Mouse (Mus musculus) hindbrain, embryonic 14.5 days (tissue): ENCODE results near the gene Dand5. TPM values are rescaled to one million over a fixed set of nuclear protein-coding genes. Genes with fewer than 3 reads are reported as not detected.

Experiments
- ATAC-seq: fragments of 200-750 bp; cut with Nextera tagmentation; 2 replicates; pipeline ENCODE4 v1.8.0; 2017; ENCODE audit warnings: moderate number of reproducible peaks, mild to moderate bottlenecking, moderate TSS enrichment, moderate library complexity; ENCODE audit not compliant: low FRiP score
- DNase-seq: peaks from one replicate; pipeline ENCODE4 v3.0.0-alpha.2; 2015; ENCODE audit warnings: low spot score
- H3K27ac ChIP-seq: fragments of 300-500 bp; sonication (generic); 2 replicates; pipeline ENCODE4 v1.5.1; 2014; ENCODE audit warnings: mild to moderate bottlenecking, moderate library complexity
- H3K27me3 ChIP-seq: fragments of 300-500 bp; sonication (generic); 2 replicates; pipeline ENCODE4 v1.6.1; 2014; ENCODE audit warnings: mild to moderate bottlenecking, low read length, mixed read lengths; ENCODE audit not compliant: control insufficient read depth, insufficient read depth
- H3K36me3 ChIP-seq: fragments of 300-500 bp; sonication (generic); replicated peaks from 2 replicates; pipeline ENCODE4 v1.6.1; 2014; ENCODE audit not compliant: control insufficient read depth, insufficient read depth
- H3K4me1 ChIP-seq: fragments of 300-500 bp; sonication (generic); replicated peaks from 2 replicates; pipeline ENCODE4 v1.6.1; 2014; ENCODE audit warnings: antibody characterized with exemption, low read length, mixed read lengths; ENCODE audit not compliant: control insufficient read depth, insufficient read depth
- H3K4me2 ChIP-seq: fragments of 300-500 bp; sonication (generic); replicated peaks from 2 replicates; pipeline ENCODE4 v1.6.1; 2014; ENCODE audit warnings: mild to moderate bottlenecking, moderate library complexity
- H3K4me3 ChIP-seq: fragments of 300-500 bp; sonication (generic); replicated peaks from 2 replicates; pipeline ENCODE4 v1.5.1; 2014; ENCODE audit warnings: mild to moderate bottlenecking, low read length
- H3K9ac ChIP-seq: fragments of 300-500 bp; sonication (generic); 2 replicates; pipeline ENCODE4 v1.6.1; 2014
- H3K9me3 ChIP-seq: fragments of 300-500 bp; sonication (generic); 2 replicates; pipeline ENCODE4 v1.6.1; 2016; ENCODE audit warnings: low read length; ENCODE audit not compliant: control insufficient read depth
- WGBS: fragments of 180-500 bp; shearing (Covaris S2); extraction: QIAGEN DNeasy Blood & Tissue Kit; methylation state at CpG from one replicate; pipeline ENCODE4 v1.1.7; 2014; 5-methylcytosine and 5-hydroxymethylcytosine counted together
- polyA plus RNA-seq: library from polyadenylated mRNA; unstranded; fragments of >200 nt; fragmentation: Nextera tagmentation; extraction: Ambion mirVana; gene quantifications from 2 replicates; pipeline ENCODE4 v1.2.1, GENCODE M21; 2014

Dand5 gene
- polyA plus RNA-seq, 1 experiment from 2014 or later: 14.6 TPM

- DNase-seq: no peak
- no peaks in the 10 kb centered on the region for H3K36me3 ChIP-seq
- peaks cover 51% of the 10 kb centered on the region for H3K4me1 ChIP-seq
- WGBS: 14% methylated on average over 14 of the region's 14 CpGs
- H3K27me3 ChIP-seq: peaks cover 91% of the 10 kb centered on the region
- no peak overlapping the region for H3K4me3 ChIP-seq
- ATAC-seq: no peak
- no peak overlapping the region for H3K9ac ChIP-seq
- H3K27ac ChIP-seq: no peak overlapping the region
- H3K9me3 ChIP-seq: no peaks in the 10 kb centered on the region
- no peak overlapping the region for H3K4me2 ChIP-seq
These were observed 34.9 kb downstream of the Dand5 start for GRCm38 (mm10) chr8:84787523-84788302.

DNA sequence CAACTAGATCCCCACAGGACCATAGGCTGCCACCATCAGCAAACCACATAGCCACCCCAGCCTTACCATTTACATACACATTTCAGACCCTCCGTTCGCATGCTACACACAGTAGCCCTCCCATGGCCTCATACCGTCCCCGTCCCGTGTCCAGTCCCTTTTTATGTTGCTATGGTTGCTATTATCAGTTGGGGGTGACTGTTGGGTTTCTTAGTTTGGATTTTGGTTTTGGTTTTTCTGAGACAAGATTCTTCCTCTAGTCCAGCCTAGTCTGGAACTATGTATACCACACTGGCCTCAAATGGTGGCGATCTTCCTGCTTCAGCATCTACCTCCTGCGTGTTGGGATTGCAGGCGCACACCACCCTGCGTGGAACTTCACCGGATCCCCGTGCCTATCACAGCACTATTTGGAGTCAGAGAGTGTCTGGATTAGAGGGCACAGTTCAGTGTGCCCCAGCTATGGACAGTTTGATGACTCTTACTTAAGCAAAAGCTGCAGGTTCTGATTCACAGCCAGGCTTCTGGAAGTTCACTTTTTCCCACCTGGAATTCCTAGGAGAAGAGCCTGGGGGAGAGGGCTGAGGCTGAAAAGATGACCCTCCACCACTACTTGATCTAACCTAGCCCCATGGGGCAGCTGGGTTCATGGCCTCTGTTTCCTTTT lies 35.7 kb downstream of the Dand5 start:
- Histone ChIP-seq H3K9me3 (no peaks in the 10 kb centered on the region), H3K4me2 (no peak overlapping the region), H3K4me1 (peaks cover 47% of the 10 kb centered on the region), H3K27ac (no peak overlapping the region), H3K27me3 (peaks cover 94% of the 10 kb centered on the region), H3K36me3 (no peaks in the 10 kb centered on the region), H3K9ac (no peak overlapping the region; the same call in none of the 2 replicates), H3K4me3 (no peak overlapping the region)
- ATAC-seq: no peak
- WGBS: 13% methylated on average over 11 of the region's 11 CpGs
- no peak for DNase-seq

- Histone ChIP-seq H3K4me3 (peak overlapping the region; percentile 6), H3K27ac (no peak overlapping the region), H3K9ac (no peak overlapping the region; the same call in 1 of the 2 replicates), H3K27me3 (peaks cover 95% of the 10 kb centered on the region), H3K36me3 (no peaks in the 10 kb centered on the region), H3K9me3 (no peaks in the 10 kb centered on the region), H3K4me2 (peak overlapping the region; percentile 45; the same call in 1 of the 2 replicates), H3K4me1 (peaks cover 50% of the 10 kb centered on the region)
- ATAC-seq (peak; percentile 28; the same call in 1 of the 2 replicates), DNase-seq (no peak)
- 6% methylated on average over 38 of the region's 38 CpGs for WGBS
These were observed 36.6 kb downstream of the Dand5 start for GRCm38 (mm10) chr8:84785756-84786677.

DNA sequence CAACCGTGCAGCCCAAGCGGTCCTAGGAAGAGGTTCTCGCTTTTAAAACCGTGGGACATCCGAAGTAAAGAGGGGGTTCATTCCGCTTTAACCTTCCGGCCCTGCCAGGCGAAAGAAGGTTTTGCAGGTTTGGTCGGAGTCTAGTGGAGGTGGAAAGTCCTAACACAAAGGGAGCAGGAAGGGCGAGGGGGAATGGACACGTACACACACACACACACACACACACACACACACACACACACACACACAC lies 37.2 kb downstream of the Dand5 start:
- no peak for ATAC-seq
- no peak overlapping the region for H3K9ac ChIP-seq
- H3K4me1 ChIP-seq: peaks cover 45% of the 10 kb centered on the region
- H3K4me2 ChIP-seq: peak overlapping the region; percentile 45
- DNase-seq: no peak
- no peak overlapping the region for H3K4me3 ChIP-seq
- H3K9me3 ChIP-seq: no peaks in the 10 kb centered on the region
- 8% methylated on average over 11 of the region's 11 CpGs for WGBS
- H3K27ac ChIP-seq: no peak overlapping the region
- H3K27me3 ChIP-seq: peaks cover 95% of the 10 kb centered on the region
- H3K36me3 ChIP-seq: no peaks in the 10 kb centered on the region

GRCm38 (mm10) chr8:84784681-84785505 lies 37.7 kb downstream of the Dand5 start:
- Histone ChIP-seq H3K4me2 (peak overlapping the region; percentile 45), H3K27me3 (peaks cover 93% of the 10 kb centered on the region), H3K36me3 (no peaks in the 10 kb centered on the region), H3K4me3 (peak overlapping the region; percentile 16), H3K4me1 (peaks cover 40% of the 10 kb centered on the region), H3K9me3 (no peaks in the 10 kb centered on the region), H3K27ac (no peak overlapping the region), H3K9ac (peak overlapping the region; percentile 51)
- DNase-seq (no peak), ATAC-seq (no peak)
- 2% methylated on average over 48 of the region's 48 CpGs for WGBS

- H3K4me1 ChIP-seq: peaks cover 40% of the 10 kb centered on the region
- 3% methylated on average over 33 of the region's 33 CpGs for WGBS
- no peaks in the 10 kb centered on the region for H3K9me3 ChIP-seq
- H3K36me3 ChIP-seq: no peaks in the 10 kb centered on the region
- ATAC-seq (no peak), DNase-seq (no peak)
- peak overlapping the region; percentile 51 for H3K9ac ChIP-seq
- peak overlapping the region; percentile 16 for H3K4me3 ChIP-seq
- H3K27ac ChIP-seq: no peak overlapping the region
- peaks cover 93% of the 10 kb centered on the region for H3K27me3 ChIP-seq
- peak overlapping the region; percentile 45 for H3K4me2 ChIP-seq
These were observed 38.6 kb downstream of the Dand5 start for GRCm38 (mm10) chr8:84783919-84784581.

DNA sequence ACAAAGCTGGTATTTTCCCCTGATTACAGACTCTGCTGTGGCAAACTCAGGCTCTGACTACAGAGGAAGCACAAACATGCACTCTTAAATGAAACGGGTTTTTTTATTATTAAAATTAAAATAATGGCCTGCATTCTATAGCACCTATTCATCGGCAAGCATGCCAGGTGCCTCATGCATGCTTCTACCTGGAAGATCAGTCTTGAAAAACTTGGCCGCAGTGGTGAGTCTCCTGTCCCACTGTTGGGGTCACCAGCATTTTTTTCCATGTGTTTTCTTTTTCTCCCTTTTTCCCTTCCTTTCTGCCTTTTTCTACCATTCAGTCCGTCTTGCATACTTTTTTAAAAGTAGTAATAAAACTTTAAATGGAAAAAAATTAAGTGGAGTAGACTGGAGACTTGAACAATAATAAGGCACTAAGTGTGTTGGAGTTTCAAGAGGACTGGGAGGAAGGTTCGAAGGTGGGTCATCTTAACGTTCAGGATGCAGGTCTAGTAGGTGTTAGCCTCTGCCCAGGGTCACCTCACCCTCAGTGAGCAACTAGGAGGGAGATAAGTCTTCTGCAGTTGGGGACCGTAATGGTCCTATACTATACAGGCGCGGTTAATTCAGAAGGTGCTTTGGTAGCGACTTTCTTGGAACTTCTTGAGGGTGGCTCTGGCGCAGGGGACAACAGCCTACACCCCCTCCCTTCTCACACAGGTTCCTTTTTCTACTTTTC lies 39.3 kb downstream of the Dand5 start:
- DNase-seq: no peak
- H3K27me3 ChIP-seq: peaks cover 93% of the 10 kb centered on the region
- no peak overlapping the region for H3K4me2 ChIP-seq
- peaks cover 37% of the 10 kb centered on the region for H3K4me1 ChIP-seq
- no peak overlapping the region for H3K4me3 ChIP-seq
- H3K9me3 ChIP-seq: no peaks in the 10 kb centered on the region
- 12% methylated on average over 11 of the region's 11 CpGs for WGBS
- ATAC-seq: no peak
- H3K36me3 ChIP-seq: no peaks in the 10 kb centered on the region
- H3K9ac ChIP-seq: no peak overlapping the region
- H3K27ac ChIP-seq: no peak overlapping the region

GRCm38 (mm10) chr8:84782680-84783079 lies 39.9 kb downstream of the Dand5 start:
- H3K27ac ChIP-seq: no peak overlapping the region
- WGBS: 16% methylated on average over 10 of the region's 10 CpGs
- ATAC-seq: no peak

More at GRCm38 (mm10) chr8:84782680-84783079, 39.9 kb downstream of the Dand5 start:
- no peaks in the 10 kb centered on the region for H3K36me3 ChIP-seq
- no peak overlapping the region for H3K9ac ChIP-seq
- no peaks in the 10 kb centered on the region for H3K9me3 ChIP-seq
- peaks cover 93% of the 10 kb centered on the region for H3K27me3 ChIP-seq
- no peak overlapping the region for H3K4me3 ChIP-seq
- no peak for DNase-seq
- H3K4me2 ChIP-seq: no peak overlapping the region
- peaks cover 32% of the 10 kb centered on the region for H3K4me1 ChIP-seq
